Mouse (Mus musculus) heart, embryonic 11.5 days (tissue): ENCODE results near the gene Map1a. TPM values are rescaled to one million over a fixed set of nuclear protein-coding genes. Genes with fewer than 3 reads are reported as not detected.

Source experiments
- ATAC-seq: fragments of 200-750 bp; cut with Nextera tagmentation; replicated peaks from 2 replicates; pipeline ENCODE4 v1.8.0; 2017; ENCODE audit warnings: moderate library complexity; ENCODE audit not compliant: insufficient number of reproducible peaks, low FRiP score, low TSS enrichment
- H3K27ac ChIP-seq: fragments of 300-500 bp; sonication (generic); 2 replicates; pipeline ENCODE4 v1.5.1; 2014; ENCODE audit warnings: mild to moderate bottlenecking, low read depth, low read length
- H3K27me3 ChIP-seq: fragments of 300-500 bp; sonication (generic); 2 replicates; pipeline ENCODE4 v1.6.1; 2014; ENCODE audit warnings: mild to moderate bottlenecking, low read length, mixed read lengths; ENCODE audit not compliant: control insufficient read depth, insufficient read depth
- H3K36me3 ChIP-seq: fragments of 300-500 bp; sonication (generic); 2 replicates; pipeline ENCODE4 v1.6.1; 2014; ENCODE audit warnings: mild to moderate bottlenecking, low read length, moderate library complexity, mixed read lengths; ENCODE audit not compliant: control insufficient read depth, insufficient read depth
- H3K4me1 ChIP-seq: fragments of 300-500 bp; sonication (generic); 2 replicates; pipeline ENCODE4 v1.6.1; 2014; ENCODE audit warnings: low read length; ENCODE audit not compliant: control insufficient read depth, insufficient read depth
- H3K4me2 ChIP-seq: fragments of 300-500 bp; sonication (generic); 2 replicates; pipeline ENCODE4 v1.6.1; 2014; ENCODE audit warnings: mild to moderate bottlenecking, moderate library complexity
- H3K4me3 ChIP-seq: fragments of 300-500 bp; sonication (generic); 2 replicates; pipeline ENCODE4 v1.5.1; 2014; ENCODE audit warnings: low read depth, low read length
- H3K9ac ChIP-seq: fragments of 300-500 bp; sonication (generic); 2 replicates; pipeline ENCODE4 v1.6.1; 2014; ENCODE audit warnings: mild to moderate bottlenecking, low read depth, low read length, moderate library complexity
- H3K9me3 ChIP-seq: fragments of 300-500 bp; sonication (generic); replicated peaks from 2 replicates; pipeline ENCODE4 v1.6.1; 2016; ENCODE audit warnings: low read length; ENCODE audit not compliant: control insufficient read depth
- WGBS: fragments of 180-500 bp; shearing (Covaris S2); extraction: QIAGEN DNeasy Blood & Tissue Kit; methylation state at CpG from one replicate; pipeline ENCODE4 v1.1.7; 2014; ENCODE audit not compliant: insufficient replicate concordance; 5-methylcytosine and 5-hydroxymethylcytosine counted together
- polyA plus RNA-seq: library from polyadenylated mRNA; unstranded; fragments of >200 nt; fragmentation: Nextera tagmentation; extraction: Ambion mirVana; gene quantifications from 2 replicates; pipeline ENCODE4 v1.2.1, GENCODE M21; 2014

Gene Map1a
- polyA plus RNA-seq, 1 experiment from 2014 or later = 6.6 TPM

GRCm38 (mm10) chr2:121289730-121290540 lies 535 bp downstream of the Map1a start:
- H3K27me3 ChIP-seq = peaks cover 19% of the 10 kb centered on the region
- no peaks in the 10 kb centered on the region for H3K9me3 ChIP-seq
- H3K36me3 ChIP-seq = no peaks in the 10 kb centered on the region
- H3K4me1 ChIP-seq = peaks cover 24% of the 10 kb centered on the region
- H3K4me2 ChIP-seq = peak overlapping the region; percentile 96
- WGBS = 5% methylated on average over 36 of the region's 36 CpGs
- peak overlapping the region; percentile 67 for H3K4me3 ChIP-seq
- ATAC-seq = no peak
- H3K27ac ChIP-seq = no peak overlapping the region
- peak overlapping the region; percentile 28; the same call in 1 of the 2 replicates for H3K9ac ChIP-seq

- no peaks in the 10 kb centered on the region for H3K9me3 ChIP-seq
- no peak overlapping the region for H3K4me2 ChIP-seq
- ATAC-seq = no peak
- no peaks in the 10 kb centered on the region for H3K36me3 ChIP-seq
- H3K4me3 ChIP-seq = no peak overlapping the region
- H3K27ac ChIP-seq = no peak overlapping the region
- 64% methylated on average over 5 of the region's 5 CpGs for WGBS
- peaks cover 40% of the 10 kb centered on the region for H3K4me1 ChIP-seq
- peak overlapping the region; percentile 18; the same call in 1 of the 2 replicates for H3K9ac ChIP-seq
- H3K27me3 ChIP-seq = peaks cover 29% of the 10 kb centered on the region
Observed at GRCm38 (mm10) chr2:121292316-121293013, 3.1 kb downstream of the Map1a start.

DNA sequence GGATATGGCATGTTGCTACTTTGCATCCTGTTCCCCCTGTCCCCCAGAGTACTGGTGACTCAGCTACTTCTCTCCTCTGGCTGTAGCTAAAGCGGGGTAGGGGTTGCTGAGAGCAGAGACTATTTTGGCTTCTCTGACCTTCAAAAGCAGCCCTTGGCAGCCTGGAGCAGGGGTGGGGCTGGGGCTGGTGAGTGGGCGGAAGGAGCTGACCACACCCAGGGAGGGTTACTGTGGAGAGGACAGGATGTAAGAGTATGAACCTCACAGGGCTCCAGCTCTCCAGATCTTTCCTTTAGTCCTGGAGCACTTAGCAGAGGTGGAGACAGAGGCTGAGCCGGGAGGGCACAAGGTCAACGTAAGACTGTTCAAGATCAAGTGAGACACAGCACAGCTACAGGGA lies 4.8 kb downstream of the Map1a start:
- Histone ChIP-seq H3K36me3 (no peaks in the 10 kb centered on the region), H3K27ac (peak overlapping the region; percentile 91), H3K27me3 (peaks cover 29% of the 10 kb centered on the region), H3K4me2 (peak overlapping the region; percentile 81), H3K4me3 (peak overlapping the region; percentile 55), H3K9me3 (no peaks in the 10 kb centered on the region), H3K4me1 (peaks cover 44% of the 10 kb centered on the region), H3K9ac (peak overlapping the region; percentile 34)
- WGBS = 7% methylated on average over 4 of the region's 4 CpGs
- ATAC-seq = 0 out of 2 replicates have a peak, but pooled peaks have one; percentile 5

DNA sequence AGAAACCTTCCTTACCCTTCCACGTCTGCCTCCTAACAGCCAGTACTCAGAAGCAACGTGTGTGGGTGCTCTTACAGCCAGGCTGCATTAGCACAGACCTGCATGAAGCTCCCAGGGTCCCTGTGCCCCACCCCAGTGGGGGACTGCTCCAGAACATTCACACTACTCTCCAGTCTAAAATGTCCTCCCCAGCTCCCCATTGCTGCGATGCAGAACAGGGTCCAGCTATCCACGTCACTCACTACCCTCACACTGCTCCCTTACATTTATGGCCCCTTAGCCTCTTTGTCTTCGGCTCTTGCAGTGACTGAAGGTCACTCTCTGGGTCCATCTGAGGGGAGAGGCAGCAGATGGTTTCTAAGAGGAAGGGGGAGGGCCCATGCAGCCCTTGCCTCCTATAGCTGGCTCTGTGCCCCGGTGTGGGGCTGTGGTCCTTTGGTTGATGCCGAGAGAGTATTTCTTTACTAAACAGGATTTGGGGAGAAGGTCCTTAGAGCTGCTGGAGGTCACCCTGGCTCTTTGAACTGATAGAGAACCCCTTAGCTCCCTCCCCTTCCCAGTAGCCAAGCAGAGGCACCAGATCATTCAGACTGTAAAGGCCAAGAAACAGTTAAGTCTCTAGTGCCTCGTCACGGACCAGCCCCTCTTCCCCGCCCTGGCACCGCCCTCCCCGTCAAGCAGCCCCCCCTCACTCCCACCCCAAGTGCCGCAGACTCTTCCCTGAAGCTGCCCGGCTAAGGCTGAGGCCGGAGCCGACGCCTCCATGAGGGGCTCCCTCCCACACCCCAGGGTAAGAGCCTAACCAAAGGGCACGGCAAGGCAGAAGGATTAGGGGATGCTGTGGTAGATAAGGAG lies 5.6 kb downstream of the Map1a start:
- no peaks in the 10 kb centered on the region for H3K9me3 ChIP-seq
- H3K4me1 ChIP-seq = peaks cover 40% of the 10 kb centered on the region
- H3K27ac ChIP-seq = peak overlapping the region; percentile 91
- peak overlapping the region; percentile 55 for H3K4me3 ChIP-seq
- peak; percentile 69 for ATAC-seq
- peak overlapping the region; percentile 34 for H3K9ac ChIP-seq
- 3% methylated on average over 18 of the region's 18 CpGs for WGBS
- H3K27me3 ChIP-seq = peaks cover 35% of the 10 kb centered on the region
- peak overlapping the region; percentile 81 for H3K4me2 ChIP-seq
- no peaks in the 10 kb centered on the region for H3K36me3 ChIP-seq

DNA sequence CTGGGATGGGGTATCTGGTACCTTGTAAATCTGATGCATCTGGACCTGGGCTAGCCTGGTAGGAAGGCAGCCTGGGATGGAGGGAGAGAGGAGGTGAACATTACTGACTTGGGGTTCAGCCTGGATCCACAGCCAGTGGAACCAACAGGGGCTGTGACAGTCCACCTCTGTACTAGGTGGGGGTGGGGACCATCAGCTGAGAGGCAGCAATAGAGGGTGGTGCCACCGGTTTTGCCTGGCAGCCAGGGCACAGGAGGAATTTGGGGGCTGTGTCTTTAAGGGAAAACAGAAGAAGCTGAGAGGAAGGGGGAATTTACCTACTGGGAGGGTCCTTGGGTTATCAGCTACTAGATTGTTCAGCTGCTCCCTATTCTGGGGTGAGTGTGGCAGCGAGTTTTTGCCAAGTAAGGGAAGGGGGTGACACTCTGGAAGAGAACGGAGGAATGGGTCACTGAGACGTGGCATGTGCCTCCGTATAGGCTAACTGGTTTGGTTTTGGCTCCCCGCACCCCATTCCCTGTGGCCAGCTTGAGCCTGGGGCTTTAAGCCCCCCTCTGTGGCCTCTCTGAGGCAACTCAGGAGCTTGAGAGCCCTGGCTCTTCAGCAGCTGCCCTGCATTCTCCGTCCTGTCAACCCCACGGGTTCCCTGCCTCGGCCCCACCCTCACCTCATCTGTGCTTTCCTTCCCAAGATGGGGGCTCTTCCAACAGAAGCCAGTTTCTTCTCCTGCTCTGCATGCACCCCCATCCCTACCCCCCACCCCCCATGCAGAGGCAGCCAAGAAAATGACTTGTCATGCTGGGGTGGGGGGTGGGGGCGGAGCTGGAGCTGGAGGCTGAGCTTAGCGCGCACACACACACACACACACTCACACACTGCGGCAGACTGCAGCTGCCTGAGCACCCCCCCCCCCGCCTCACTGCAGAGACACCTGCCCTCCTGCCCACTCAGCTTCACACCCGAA lies 6.5 kb downstream of the Map1a start:
- Histone ChIP-seq H3K27ac (no peak overlapping the region), H3K9ac (peak overlapping the region; percentile 34), H3K9me3 (no peaks in the 10 kb centered on the region), H3K36me3 (no peaks in the 10 kb centered on the region; the same call in 1 of the 2 replicates), H3K4me3 (peak overlapping the region; percentile 55), H3K4me2 (peak overlapping the region; percentile 81), H3K27me3 (peaks cover 38% of the 10 kb centered on the region), H3K4me1 (peaks cover 37% of the 10 kb centered on the region)
- WGBS = under 1% methylated on average over 15 of the region's 15 CpGs
- peak; percentile 26; the same call in 1 of the 2 replicates for ATAC-seq

DNA sequence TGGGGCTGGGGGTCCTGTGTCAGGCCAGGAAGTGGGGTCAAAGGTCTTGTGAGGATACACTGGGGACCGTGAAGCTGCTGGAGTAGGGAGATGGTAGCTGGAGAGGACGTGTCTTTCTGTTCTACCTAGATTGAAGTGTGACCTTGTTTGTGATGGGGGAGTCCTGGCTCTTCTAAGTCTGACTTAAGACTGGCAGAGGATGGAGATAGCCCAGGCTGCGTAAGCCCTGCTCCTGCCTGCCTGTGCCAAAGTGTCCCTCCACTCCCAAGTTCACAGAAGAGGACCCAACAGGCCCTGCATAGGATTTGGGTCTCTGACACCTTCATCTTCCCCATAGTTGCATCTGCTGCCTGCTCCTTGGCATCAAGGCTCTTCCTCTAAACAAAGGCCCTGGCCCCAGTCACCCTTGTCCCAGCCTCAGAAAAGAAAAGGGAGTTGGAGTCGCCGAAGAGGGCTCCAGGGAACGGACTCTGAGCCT lies 7.4 kb downstream of the Map1a start:
- H3K27me3 ChIP-seq = peaks cover 34% of the 10 kb centered on the region
- peaks cover 37% of the 10 kb centered on the region for H3K4me1 ChIP-seq
- no peaks in the 10 kb centered on the region; the same call in 1 of the 2 replicates for H3K36me3 ChIP-seq
- peak overlapping the region; percentile 34; the same call in 1 of the 2 replicates for H3K9ac ChIP-seq
- H3K27ac ChIP-seq = no peak overlapping the region
- peak overlapping the region; percentile 55 for H3K4me3 ChIP-seq
- no peak for ATAC-seq
- peak overlapping the region; percentile 81 for H3K4me2 ChIP-seq
- H3K9me3 ChIP-seq = no peaks in the 10 kb centered on the region
- 14% methylated on average over 6 of the region's 6 CpGs for WGBS

DNA sequence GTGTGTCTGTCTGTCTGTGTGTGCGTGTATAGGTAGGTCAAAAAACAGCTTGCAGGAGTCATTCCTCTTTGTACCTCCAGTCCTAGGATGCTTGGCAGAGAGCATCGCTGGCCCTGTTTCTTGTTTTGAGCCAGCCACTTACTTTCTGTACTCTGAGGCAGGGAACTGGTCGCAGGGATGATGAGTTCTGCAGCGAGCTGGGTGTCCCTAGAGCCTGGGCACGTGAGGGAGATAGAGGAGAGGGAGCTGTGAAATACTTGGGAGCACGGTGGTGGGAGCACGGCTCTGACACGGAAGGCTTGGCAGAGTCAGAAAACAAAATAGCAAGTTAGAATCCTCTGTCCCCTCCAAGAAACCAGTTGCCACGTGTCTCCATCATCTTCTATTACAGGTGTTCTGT lies 8.3 kb downstream of the Map1a start:
- Histone ChIP-seq H3K9me3 (no peaks in the 10 kb centered on the region), H3K4me3 (no peak overlapping the region), H3K4me2 (peak overlapping the region; percentile 44), H3K27me3 (peaks cover 34% of the 10 kb centered on the region), H3K27ac (no peak overlapping the region), H3K36me3 (no peaks in the 10 kb centered on the region; the same call in 1 of the 2 replicates), H3K9ac (no peak overlapping the region), H3K4me1 (peaks cover 37% of the 10 kb centered on the region)
- WGBS = 8% methylated on average over 9 of the region's 9 CpGs
- no peak for ATAC-seq
